Mouse (Mus musculus) brain, embryonic 14.5 days (tissue): ENCODE measurements at regions not wholly inside any gene's neighbourhood (a gene's known extent, or its start where the extent isn't known, plus 50 kb on each side); places are given as distances from the start of the nearest gene placed in this dataset.

Experiments used
- CTCF ChIP-seq: fragments of 200-500 bp; IDR thresholded peaks from 2 replicates; pipeline ENCODE4 v1.5.1; 2012; ENCODE audit warnings: inconsistent platforms, mild to moderate bottlenecking, moderate library complexity, borderline replicate concordance; ENCODE audit not compliant: insufficient read depth, insufficient read length; ENCODE audit errors: extremely low read depth
- POLR2A ChIP-seq: fragments of 200-500 bp; IDR thresholded peaks from 2 replicates; pipeline ENCODE4 v1.6.1; 2012; ENCODE audit warnings: mild to moderate bottlenecking, inconsistent platforms, borderline replicate concordance; ENCODE audit not compliant: poor library complexity, insufficient read depth, insufficient read length, severe bottlenecking; ENCODE audit errors: extremely low read depth

- TF ChIP-seq CTCF (no peak), POLR2A (no peak)
These were observed 151.1 kb downstream of the 4930474N05Rik start for GRCm38 (mm10) chr14:36245849-36246248.
